Mouse (Mus musculus): ENCODE measurements around the gene Kat8. TPM values are rescaled to one million over a fixed set of nuclear protein-coding genes. Genes with fewer than 3 reads are reported as not detected.

Kat8 gene
- polyA plus RNA-seq, 1 experiment, result 11.3 TPM

DNA sequence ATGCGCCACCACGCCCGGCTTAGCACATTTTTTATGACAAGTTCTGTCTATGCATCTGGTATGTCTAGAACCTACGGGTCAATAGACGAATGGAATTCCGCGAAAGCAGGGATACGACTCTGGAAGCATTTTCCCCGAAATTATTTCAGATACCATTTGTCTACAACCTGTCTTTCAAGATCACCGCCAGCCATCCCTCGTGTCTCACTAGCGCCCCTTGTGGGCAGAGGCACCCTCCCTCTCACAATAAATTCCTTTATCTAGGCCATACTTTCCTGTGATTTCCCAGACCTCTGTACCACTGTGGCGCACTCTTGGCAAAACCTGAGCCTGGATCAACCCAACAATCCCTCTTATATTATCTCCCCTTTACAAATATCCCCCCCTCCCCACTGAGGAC is 15.9 kb upstream of the Kat8 start:
- peak; percentile 66; the same call in 1 of the 2 replicates for TF ChIP-seq CTCF (IDR thresholded peaks at IDR 0.05; ENCODE audit: extremely low read depth, insufficient read depth, insufficient read length, insufficient replicate concordance)
- no peak for TF ChIP-seq POLR2A (IDR thresholded peaks at IDR 0.05; ENCODE audit: low read depth, low read length)
- H3K36me3 ChIP-seq (ENCODE audit: control insufficient read depth, insufficient read depth, low read length), result no peaks in the 10 kb centered on the region
- H3K4me1 ChIP-seq (ENCODE audit: control insufficient read depth, insufficient read depth, insufficient read length), result peaks cover 2% of the 10 kb centered on the region; the same call in 1 of the 2 replicates
- H3K27ac ChIP-seq (ENCODE audit: insufficient read depth, low read length), result no peak overlapping the region
- 62% methylated on average over 13 of the region's 13 CpGs for WGBS
- H3K27me3 ChIP-seq (ENCODE audit: control insufficient read depth, insufficient read depth, low read length), result no peaks in the 10 kb centered on the region
- H3K4me3 ChIP-seq (ENCODE audit: extremely low read depth, insufficient read depth, insufficient read length), result no peak overlapping the region
- peak in 1 of 2 experiments; percentile 68 for DNase-seq (ENCODE audit: low read depth in 1 of 2, low spot score in 2 of 2)

DNA sequence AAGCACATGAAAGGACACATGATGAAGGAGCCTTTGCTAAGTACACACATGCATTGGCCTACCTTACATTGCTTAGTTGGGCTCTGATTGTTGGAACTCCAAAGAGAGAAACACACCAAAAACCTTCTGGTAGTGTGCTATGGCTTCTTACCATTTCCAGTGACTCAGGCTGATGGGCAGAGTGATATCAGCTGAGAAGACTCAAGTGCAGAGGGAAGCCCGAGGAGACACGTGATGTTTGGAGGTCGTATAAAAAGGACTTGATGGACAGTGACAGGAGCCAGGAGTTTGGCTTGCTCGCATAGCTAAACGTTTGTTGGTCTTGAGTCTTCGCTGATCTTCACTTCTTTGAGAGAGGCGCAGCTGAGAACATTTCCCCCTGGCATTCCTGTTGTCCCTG is 14.8 kb upstream of the Kat8 start:
- no peaks in the 10 kb centered on the region for H3K36me3 ChIP-seq (ENCODE audit: control insufficient read depth, insufficient read depth, low read length)
- no peak overlapping the region for H3K27ac ChIP-seq (ENCODE audit: insufficient read depth, low read length)
- DNase-seq (ENCODE audit: low read depth in 1 of 2, low spot score in 2 of 2), result no peak
- TF ChIP-seq POLR2A (IDR thresholded peaks at IDR 0.05; ENCODE audit: low read depth, low read length) (no peak), CTCF (IDR thresholded peaks at IDR 0.05; ENCODE audit: extremely low read depth, insufficient read depth, insufficient read length, insufficient replicate concordance) (no peak)
- no peak overlapping the region for H3K4me3 ChIP-seq (ENCODE audit: extremely low read depth, insufficient read depth, insufficient read length)
- peaks cover 2% of the 10 kb centered on the region; the same call in 1 of the 2 replicates for H3K4me1 ChIP-seq (ENCODE audit: control insufficient read depth, insufficient read depth, insufficient read length)
- WGBS, result 93% methylated on average over 7 of the region's 7 CpGs
- no peaks in the 10 kb centered on the region for H3K27me3 ChIP-seq (ENCODE audit: control insufficient read depth, insufficient read depth, low read length)

DNA sequence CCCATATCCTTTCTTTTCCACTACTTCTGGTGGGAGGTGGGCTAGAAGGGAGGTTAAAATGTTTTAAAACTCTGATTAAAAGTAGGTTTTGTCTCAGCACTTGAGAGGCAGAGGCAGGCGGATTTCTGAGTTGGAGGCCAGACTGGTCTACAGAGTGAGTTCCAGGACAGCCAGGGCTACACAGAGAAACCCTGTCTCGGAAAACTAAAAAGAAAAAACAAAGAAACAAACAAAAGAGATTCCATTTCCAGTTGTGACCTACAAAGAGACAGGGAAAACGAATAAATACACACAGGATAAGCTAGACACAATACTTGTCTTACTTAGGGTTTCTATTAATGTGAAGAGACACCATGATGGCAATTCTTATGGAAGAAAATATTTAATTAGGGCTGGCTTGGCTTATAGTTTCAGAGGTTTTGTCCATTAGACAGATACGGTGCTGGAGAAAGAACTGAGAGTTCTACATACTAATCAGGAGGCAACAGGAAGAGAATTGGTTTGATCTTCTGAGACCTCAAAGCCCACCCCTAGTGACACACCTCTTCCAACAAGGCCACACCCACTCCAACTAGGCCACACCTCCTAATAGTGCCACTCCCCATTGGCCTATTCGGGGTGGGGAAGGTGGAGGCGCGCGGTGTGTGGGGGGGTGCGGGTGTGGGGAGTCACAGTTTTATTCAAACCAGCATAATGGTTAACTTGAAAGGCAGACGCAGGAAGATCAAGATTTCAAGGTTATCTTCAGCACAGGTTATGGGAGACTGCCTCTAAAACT is 13.9 kb upstream of the Kat8 start:
- H3K36me3 ChIP-seq (ENCODE audit: control insufficient read depth, insufficient read depth, low read length), result no peaks in the 10 kb centered on the region
- no peaks in the 10 kb centered on the region for H3K27me3 ChIP-seq (ENCODE audit: control insufficient read depth, insufficient read depth, low read length)
- DNase-seq (ENCODE audit: low read depth in 1 of 2, low spot score in 2 of 2), result no peak
- 57% methylated on average over 10 of the region's 10 CpGs for WGBS
- no peak overlapping the region for H3K27ac ChIP-seq (ENCODE audit: insufficient read depth, low read length)
- H3K4me1 ChIP-seq (ENCODE audit: control insufficient read depth, insufficient read depth, insufficient read length), result peaks cover 2% of the 10 kb centered on the region; the same call in 1 of the 2 replicates
- no peak overlapping the region for H3K4me3 ChIP-seq (ENCODE audit: extremely low read depth, insufficient read depth, insufficient read length)
- no peak for TF ChIP-seq POLR2A (IDR thresholded peaks at IDR 0.05; ENCODE audit: low read depth, low read length)
- no peak for TF ChIP-seq CTCF (IDR thresholded peaks at IDR 0.05; ENCODE audit: extremely low read depth, insufficient read depth, insufficient read length, insufficient replicate concordance)

DNA sequence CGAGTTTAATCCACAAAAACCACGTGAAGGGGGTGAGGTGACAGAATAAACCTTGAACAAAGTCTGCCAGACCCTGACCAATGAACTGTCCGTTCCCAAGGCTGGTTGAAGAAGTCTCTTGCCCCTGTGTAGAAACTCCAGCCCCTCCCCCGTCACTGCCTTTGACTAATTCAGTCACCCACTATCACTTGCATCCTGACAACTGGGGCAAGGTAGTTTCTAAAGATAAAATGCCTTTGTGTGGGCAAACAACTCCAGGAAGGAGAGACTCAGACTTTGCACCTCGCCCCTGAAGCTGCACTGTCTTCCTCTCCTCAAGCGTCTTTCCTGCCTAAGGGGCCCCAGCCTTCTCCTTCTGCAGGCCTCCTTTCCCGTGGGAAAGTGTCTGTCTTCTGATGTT is 12.3 kb upstream of the Kat8 start:
- no peak overlapping the region for H3K27ac ChIP-seq (ENCODE audit: insufficient read depth, low read length)
- DNase-seq (ENCODE audit: low read depth in 1 of 2, low spot score in 2 of 2), result no peak
- peaks cover 2% of the 10 kb centered on the region; the same call in 1 of the 2 replicates for H3K4me1 ChIP-seq (ENCODE audit: control insufficient read depth, insufficient read depth, insufficient read length)
- H3K36me3 ChIP-seq (ENCODE audit: control insufficient read depth, insufficient read depth, low read length), result no peaks in the 10 kb centered on the region
- WGBS, result 34% methylated on average over 7 of the region's 7 CpGs
- H3K27me3 ChIP-seq (ENCODE audit: control insufficient read depth, insufficient read depth, low read length), result no peaks in the 10 kb centered on the region
- no peak overlapping the region for H3K4me3 ChIP-seq (ENCODE audit: extremely low read depth, insufficient read depth, insufficient read length)
- TF ChIP-seq CTCF (IDR thresholded peaks at IDR 0.05; ENCODE audit: extremely low read depth, insufficient read depth, insufficient read length, insufficient replicate concordance) (no peak), POLR2A (IDR thresholded peaks at IDR 0.05; ENCODE audit: low read depth, low read length) (no peak)

DNA sequence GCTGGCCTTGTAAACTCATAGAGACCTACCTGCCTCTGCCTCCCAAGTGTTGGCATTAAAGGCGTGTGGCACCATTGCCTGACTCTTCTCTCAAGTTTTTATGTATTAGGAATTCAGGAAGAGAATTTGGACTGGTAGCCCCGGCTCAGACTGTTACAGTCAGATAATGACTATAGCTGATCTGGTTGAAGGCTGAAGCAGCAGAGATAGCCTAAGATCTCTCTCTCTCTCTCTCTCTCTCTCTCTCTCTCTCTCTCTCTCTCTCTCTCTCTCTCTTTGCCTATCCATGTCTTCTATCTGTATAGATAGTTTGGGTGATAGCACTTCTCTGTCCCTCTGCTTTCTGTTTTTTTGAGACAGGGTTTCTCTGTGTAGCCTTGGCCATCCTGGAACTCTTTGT is 10.5 kb upstream of the Kat8 start:
- Histone ChIP-seq H3K36me3 (ENCODE audit: control insufficient read depth, insufficient read depth, low read length) (peaks cover 3% of the 10 kb centered on the region), H3K27ac (ENCODE audit: insufficient read depth, low read length) (no peak overlapping the region), H3K4me1 (ENCODE audit: control insufficient read depth, insufficient read depth, insufficient read length) (no peaks in the 10 kb centered on the region; the same call in 1 of the 2 replicates), H3K27me3 (ENCODE audit: control insufficient read depth, insufficient read depth, low read length) (no peaks in the 10 kb centered on the region), H3K4me3 (ENCODE audit: extremely low read depth, insufficient read depth, insufficient read length) (no peak overlapping the region)
- TF ChIP-seq POLR2A (IDR thresholded peaks at IDR 0.05; ENCODE audit: low read depth, low read length), result no peak
- no peak for TF ChIP-seq CTCF (IDR thresholded peaks at IDR 0.05; ENCODE audit: extremely low read depth, insufficient read depth, insufficient read length, insufficient replicate concordance)
- WGBS, result 88% methylated on average over 2 of the region's 2 CpGs
- no peak for DNase-seq (ENCODE audit: low read depth in 1 of 2, low spot score in 2 of 2)

DNA sequence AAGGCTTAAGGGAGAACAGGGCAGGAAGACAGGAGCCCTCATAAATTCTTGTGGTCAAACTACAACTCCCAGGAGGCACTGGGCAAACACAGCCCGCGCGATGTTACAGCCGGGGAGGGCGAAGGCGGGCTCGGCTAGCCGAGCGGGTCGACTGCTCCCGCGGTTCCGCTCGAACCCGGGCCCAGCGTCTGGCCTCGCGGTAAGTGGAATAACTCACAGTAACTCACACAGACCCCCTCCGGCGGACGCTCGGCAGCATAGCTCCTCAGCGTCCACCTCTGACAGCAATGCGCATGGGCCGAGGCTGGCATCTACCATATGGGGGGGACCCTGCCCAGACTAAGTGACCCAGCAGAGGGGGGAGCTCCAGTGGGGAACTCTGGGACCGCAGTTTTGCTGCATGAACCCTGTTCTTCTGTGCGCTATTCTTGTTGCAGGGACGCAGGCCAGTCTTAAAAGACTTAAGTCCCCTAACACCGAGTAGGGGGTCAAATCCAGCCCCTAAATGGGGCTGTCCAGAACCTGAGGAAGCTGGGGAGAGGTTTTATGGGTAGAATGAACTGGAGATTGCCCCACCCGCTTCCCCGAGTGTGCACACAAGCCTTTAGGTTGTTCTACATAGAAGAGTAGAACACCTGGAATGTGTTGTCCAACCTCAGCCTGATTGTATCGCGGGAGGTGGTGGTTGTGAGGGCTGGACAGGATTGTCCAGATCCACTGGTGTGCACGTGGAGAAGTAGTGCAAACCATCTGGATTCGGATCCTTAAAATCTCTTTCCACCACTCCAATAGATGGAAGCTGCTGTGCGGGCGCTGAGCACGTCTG is 8.1 kb upstream of the Kat8 start, which contains the start of gene Bckdk:
Bckdk (plus strand) TSS at position 112 of the 826 bp plus-strand sequence.
- peak within 1 kb of the TSS; percentile 60 for H3K27ac ChIP-seq (ENCODE audit: insufficient read depth, low read length)
- peak in 1 of 2 experiments; percentile 70 for DNase-seq (ENCODE audit: low read depth in 1 of 2, low spot score in 2 of 2)
- peaks cover 19% of the 10 kb centered on the region for H3K36me3 ChIP-seq (ENCODE audit: control insufficient read depth, insufficient read depth, low read length)
- no peaks in the 10 kb centered on the region for H3K27me3 ChIP-seq (ENCODE audit: control insufficient read depth, insufficient read depth, low read length)
- WGBS, result 6% methylated on average over 38 of the region's 38 CpGs
- H3K4me3 ChIP-seq (ENCODE audit: extremely low read depth, insufficient read depth, insufficient read length), result peak within 1 kb of the TSS; percentile 77
- no peaks in the 10 kb centered on the region; the same call in 1 of the 2 replicates for H3K4me1 ChIP-seq (ENCODE audit: control insufficient read depth, insufficient read depth, insufficient read length)
- TF ChIP-seq POLR2A (IDR thresholded peaks at IDR 0.05; ENCODE audit: low read depth, low read length) (peak; percentile 63), CTCF (IDR thresholded peaks at IDR 0.05; ENCODE audit: extremely low read depth, insufficient read depth, insufficient read length, insufficient replicate concordance) (no peak)
